Mouse (Mus musculus) B cell, adult 2 months (primary cell): ENCODE measurements at regions not wholly inside any gene's neighbourhood (a gene's known extent, or its start where the extent isn't known, plus 50 kb on each side); places are given as distances from the start of the nearest gene placed in this dataset.

Experiments used
- DNase-seq, 2 experiments: peaks; one replicate each; pipeline ENCODE4 v3.0.0; 2022

- DNase-seq = no peak
Measured at GRCm38 (mm10) chr9:112014796-112015195, 220.9 kb downstream of the Arpp21 start.

- DNase-seq = no peak
Measured at GRCm38 (mm10) chr9:111994401-111994800, 241.3 kb downstream of the Arpp21 start.

- DNase-seq = no peak
Measured at GRCm38 (mm10) chr9:111993844-111994243, 241.9 kb downstream of the Arpp21 start.

- no peak for DNase-seq
Measured at GRCm38 (mm10) chr9:111990060-111990459, 245.7 kb downstream of the Arpp21 start.

DNA sequence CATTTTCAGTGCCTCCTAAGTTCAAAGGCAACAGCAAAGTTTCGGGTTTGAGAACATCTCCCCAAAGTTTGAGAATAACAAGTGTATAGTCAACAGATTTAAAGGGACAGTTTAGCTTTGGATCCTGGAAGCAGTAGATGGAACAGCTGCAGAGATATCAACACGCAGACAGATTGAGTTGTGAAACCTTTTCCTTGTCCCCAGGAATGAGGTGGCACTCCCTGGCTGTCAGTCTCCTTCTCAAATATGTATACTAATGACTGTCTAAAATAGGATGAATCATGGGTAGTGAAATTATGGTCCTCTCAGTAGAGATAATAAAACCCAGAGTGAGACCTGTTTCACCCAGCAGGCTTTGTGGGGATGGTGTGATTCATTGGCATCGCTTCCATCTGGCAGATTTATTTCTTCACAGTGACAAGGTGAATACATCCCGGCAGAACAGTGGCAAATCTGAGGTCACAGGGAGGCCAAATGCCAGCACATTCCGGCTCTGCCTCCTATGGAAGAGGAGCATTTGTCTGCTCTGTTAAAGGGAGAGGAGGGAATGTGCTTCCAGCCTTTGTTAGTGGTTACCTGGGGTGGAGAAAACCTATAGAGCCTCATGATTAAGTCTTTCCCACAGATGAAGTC lies 272.2 kb downstream of the Arpp21 start:
- DNase-seq = no peak

DNA sequence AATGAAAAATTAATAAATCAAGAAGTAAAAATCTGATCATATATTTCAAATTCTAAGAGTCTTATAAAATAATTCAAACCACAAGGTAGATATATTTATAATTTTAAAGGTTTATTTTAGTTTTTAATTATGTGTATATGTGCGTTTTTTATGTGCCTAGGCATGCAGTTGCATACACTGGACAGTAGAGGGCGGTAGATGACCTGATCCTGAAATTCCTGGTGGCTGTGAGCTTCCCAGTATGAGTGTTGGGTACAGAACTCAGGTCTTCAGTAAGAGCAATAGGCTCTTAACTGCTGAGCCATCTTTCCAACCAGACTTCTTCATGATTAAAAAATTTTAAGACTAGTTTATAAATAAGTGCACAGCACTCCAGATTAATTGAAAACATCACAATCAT lies 267.7 kb upstream of the Stac start:
- peak; percentile 1 to 5 for DNase-seq

DNA sequence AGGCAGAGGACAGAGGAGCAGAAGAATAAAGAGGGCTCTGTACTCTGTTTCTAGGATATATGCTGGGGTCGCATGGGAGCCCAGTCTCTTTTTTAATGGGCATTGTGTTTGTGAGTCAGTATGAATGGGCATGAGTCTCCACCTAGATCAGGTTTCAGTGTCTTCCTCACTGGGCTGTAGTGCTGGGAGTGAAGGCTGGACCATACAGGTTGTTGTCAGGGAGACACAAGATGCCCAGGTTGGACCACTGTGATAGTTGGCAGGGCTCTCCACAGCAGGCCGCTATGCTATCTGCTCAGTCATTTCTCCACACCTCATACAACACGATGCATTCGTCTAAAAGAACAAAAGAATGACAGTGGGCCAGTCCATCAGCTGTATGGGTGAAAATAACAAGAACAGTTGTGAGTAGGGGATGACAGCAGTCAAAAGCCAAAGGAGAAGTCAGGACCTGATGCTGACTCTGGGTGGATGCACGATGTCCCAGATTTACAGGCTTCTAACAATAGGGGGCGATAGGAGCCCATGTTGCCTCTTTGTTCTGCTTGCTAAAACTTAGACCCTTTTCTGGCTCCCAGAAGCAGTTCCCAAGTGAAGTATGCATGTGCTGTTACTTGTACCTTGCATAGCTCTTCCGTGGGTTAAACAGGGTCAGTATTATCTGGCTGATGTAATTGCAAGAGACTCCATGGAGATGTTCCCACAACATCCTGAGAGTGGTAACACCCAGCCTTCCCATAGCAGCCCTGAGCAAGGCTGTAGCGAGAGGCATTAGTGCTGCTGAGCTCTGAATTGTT lies 249.3 kb upstream of the Stac start:
- peak in 1 of 2 experiments; percentile 7 for DNase-seq

DNA sequence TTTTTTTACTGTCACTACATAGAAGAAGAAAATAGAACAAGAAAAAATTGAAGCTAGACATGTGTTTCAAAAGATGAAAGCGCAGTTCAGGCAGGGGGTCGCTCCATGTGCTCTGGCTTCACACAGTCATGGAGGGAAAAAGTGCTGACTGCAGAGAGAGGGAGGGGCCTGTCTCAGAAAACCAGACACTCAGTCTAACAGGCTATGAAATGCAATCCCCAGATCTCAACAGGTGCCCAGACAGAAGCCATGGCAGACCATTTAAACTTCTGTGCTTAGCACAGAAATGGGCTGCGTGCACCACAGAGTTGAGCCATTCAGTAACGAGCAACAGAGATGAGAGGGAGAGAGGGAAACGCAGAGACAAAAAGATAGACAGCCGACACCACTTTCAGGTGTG lies 242.3 kb upstream of the Stac start:
- DNase-seq = no peak

- peak; percentile 39 to 42 for DNase-seq
Measured at GRCm38 (mm10) chr9:111918275-111918940, 228.3 kb upstream of the Stac start.

GRCm38 (mm10) chr9:111916684-111917535 lies 226.8 kb upstream of the Stac start:
- DNase-seq = peak; percentile 11 to 17

DNA sequence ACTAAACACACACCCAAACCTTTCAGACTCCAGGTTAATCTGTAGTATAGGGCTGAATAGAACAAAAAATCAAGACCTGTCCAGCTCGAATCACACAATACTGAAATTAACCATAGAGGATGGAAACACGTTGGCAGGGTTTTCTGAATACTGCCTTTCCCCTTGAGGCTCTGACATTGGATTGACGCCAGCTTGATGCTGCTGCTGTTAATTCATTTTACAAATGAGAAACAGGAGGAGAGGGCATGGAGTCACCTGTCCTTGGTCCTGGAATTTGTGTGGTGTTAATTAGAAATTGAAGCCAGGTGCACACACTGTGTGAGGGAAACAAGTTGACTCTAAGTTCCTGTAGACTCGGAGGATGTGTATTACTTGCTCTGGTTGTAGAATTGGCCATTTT lies 218.7 kb upstream of the Stac start:
- no peak for DNase-seq

DNA sequence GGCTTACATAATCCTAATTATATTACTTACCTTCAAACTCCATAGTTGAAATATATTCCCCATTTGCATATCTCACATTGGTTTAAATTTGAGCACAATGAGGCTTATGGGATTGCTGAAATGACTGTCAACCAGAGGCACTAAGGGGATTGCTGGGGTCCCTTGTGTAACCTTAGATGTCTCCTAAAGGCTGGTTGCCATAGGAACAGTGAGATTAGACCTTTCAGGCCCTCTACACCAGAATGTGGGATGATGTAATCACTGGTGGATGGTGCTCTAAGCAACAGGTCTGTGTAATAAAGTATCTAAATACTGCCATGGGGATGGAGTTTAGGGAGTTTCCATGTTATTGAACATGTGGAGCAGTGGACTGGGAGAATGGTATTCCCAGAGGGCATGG lies 210.0 kb upstream of the Stac start:
- no peak for DNase-seq

DNA sequence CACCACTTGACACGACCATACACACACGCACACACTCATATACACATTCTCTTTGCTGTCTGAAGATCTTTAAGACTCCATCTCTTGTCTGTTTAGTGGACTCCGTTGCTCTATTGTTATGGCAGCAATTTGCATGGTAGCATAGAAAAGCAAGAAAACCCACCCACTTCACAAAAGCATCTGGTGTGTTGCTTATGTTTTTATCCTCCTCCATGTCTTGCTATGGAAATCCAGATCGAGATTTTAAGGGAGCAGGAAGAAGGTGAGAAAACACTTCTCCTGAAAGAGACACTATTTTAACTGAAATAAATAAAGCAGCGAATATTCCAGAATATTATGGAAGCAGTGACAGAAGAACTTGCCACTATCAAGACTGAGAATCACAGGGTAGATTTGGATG lies 207.5 kb upstream of the Stac start:
- no peak for DNase-seq

DNA sequence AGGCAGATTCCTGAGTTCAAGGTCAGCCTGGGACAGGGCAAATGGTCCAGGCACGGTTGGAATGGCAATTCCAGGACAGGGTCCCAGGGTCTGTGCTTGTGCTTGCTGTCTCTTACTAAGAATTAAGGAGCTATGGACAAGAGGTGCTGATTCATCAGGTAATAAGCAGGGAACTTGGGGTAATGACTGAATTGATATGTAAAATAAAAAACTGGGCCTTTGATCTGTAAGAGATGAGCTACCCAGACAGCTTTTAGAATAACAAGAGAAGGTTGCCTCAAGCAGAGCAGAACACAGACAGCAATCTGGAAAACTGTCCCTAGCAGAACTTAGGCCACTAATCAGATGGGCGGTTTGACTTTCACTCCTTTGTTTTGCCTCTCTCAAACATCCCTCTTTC lies 189.6 kb upstream of the Stac start:
- no peak for DNase-seq

GRCm38 (mm10) chr9:111876846-111877245 lies 186.7 kb upstream of the Stac start:
- DNase-seq = no peak

GRCm38 (mm10) chr9:111870466-111870865 lies 180.3 kb upstream of the Stac start:
- no peak for DNase-seq

- DNase-seq = no peak
Measured at GRCm38 (mm10) chr9:111869801-111870382, 179.7 kb upstream of the Stac start.

DNA sequence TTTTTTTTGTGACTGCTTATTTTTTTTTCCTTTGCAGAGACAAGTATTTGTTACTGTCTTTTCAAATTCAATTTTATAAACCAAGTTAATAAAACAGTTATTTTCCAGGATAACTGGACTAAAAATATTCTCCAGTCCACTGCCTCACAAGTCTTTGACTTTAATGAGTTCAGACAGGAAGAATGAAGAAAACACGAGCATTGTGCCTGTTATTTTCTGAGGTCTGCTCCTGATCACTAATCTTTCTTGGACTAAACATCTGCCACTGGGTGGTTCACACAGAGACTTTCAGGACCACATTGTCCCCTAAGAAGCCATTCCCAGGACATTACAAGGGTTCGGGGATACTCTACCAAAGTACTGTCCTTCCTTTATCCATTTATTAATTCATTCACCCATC lies 167.9 kb upstream of the Stac start:
- no peak for DNase-seq

GRCm38 (mm10) chr9:111854976-111855375 lies 164.8 kb upstream of the Stac start:
- no peak for DNase-seq

DNA sequence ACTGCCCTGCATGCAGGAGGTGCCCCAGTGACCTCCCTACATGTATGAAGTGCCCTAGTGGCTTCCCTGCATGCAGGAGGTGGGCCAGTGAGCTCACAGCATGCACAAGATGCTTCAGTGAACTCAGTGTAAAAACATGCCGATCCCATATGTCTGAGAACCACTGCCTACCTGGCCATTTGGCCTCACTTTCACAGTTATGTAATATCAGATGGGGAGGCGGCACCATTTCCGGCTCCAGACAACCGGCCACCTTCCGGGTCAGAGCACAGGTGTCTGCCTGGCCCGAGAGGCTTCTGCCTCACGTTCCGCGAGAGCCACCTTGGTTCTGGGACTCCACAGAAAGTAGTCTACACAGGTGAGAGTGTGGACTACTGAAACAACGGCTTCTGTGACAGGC lies 156.2 kb upstream of the Stac start:
- no peak for DNase-seq

- no peak for DNase-seq
Measured at GRCm38 (mm10) chr9:111841151-111841550, 151.0 kb upstream of the Stac start.

DNA sequence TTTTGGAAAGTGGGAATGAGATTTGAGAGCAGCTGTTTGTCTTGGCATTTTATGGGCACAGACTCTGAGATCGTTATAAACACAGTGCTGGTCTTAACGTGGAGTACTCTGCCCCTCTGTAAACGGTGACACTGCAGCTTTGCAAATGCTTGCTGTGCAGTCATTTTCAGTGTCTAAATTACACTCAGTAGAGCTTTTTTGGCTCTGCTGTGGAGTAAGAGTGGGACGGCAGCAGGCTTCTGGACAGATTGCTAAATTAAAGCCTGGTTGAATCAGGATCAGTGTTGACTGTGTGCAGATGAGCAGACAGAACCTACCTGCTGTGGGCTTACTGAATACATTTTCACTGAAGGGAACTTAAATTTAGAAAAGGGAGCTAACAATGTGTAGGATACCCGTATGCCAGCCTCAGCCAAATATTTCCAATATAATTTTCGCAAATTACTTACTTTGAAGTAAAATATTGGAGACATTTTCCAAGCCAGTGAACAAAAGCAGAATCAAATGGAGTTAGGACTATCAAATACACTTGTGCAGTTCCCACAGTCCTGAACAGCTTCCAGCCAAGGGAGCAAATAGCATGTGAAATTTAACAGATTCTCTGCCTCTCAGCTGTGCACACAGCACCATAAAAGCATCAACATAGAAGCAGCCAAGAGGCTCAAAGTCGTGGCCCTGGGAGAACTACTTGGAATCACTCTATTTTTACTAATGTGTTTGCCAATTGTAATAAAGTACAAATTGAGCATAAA lies 148.1 kb upstream of the Stac start:
- DNase-seq = no peak
